Mouse (Mus musculus) hindbrain, embryonic 15.5 days (tissue): ENCODE measurements around the gene Evi2. TPM values are rescaled to one million over a fixed set of nuclear protein-coding genes. Genes with fewer than 3 reads are reported as not detected.

Experiments
- ATAC-seq: fragments of 200-750 bp; cut with Nextera tagmentation; 2 replicates; pipeline ENCODE4 v1.8.0; 2017; ENCODE audit warnings: low read depth, moderate number of reproducible peaks, moderate TSS enrichment; ENCODE audit not compliant: low FRiP score
- H3K27ac ChIP-seq: fragments of 300-500 bp; sonication (generic); replicated peaks from 2 replicates; pipeline ENCODE4 v1.5.1; 2015; ENCODE audit warnings: mild to moderate bottlenecking, inconsistent platforms
- H3K27me3 ChIP-seq: fragments of 300-500 bp; sonication (generic); 2 replicates; pipeline ENCODE4 v1.6.1; 2015; ENCODE audit warnings: control low read depth, inconsistent platforms
- H3K36me3 ChIP-seq: fragments of 300-500 bp; sonication (generic); 2 replicates; pipeline ENCODE4 v1.6.1; 2015; ENCODE audit warnings: control low read depth, inconsistent platforms
- H3K4me1 ChIP-seq: fragments of 300-500 bp; sonication (generic); replicated peaks from 2 replicates; pipeline ENCODE4 v1.6.1; 2015; ENCODE audit warnings: control low read depth, inconsistent platforms
- H3K4me2 ChIP-seq: fragments of 300-500 bp; sonication (generic); 2 replicates; pipeline ENCODE4 v1.6.1; 2015; ENCODE audit warnings: moderate library complexity, mild to moderate bottlenecking, inconsistent platforms
- H3K4me3 ChIP-seq: fragments of 300-500 bp; sonication (generic); 2 replicates; pipeline ENCODE4 v1.5.1; 2015; ENCODE audit warnings: mild to moderate bottlenecking, inconsistent platforms
- H3K9ac ChIP-seq: fragments of 300-500 bp; sonication (generic); 2 replicates; pipeline ENCODE4 v1.6.1; 2015; ENCODE audit warnings: inconsistent platforms
- H3K9me3 ChIP-seq: fragments of 300-500 bp; sonication (generic); 2 replicates; pipeline ENCODE4 v1.6.1; 2016; ENCODE audit warnings: control low read depth, inconsistent platforms
- WGBS: fragments of 180-500 bp; shearing (Covaris S2); methylation state at CpG from one replicate; pipeline ENCODE4 v1.1.7; 2015; 5-methylcytosine and 5-hydroxymethylcytosine counted together
- polyA plus RNA-seq: library from polyadenylated mRNA; unstranded; fragments of >200 nt; fragmentation: Nextera tagmentation; extraction: Ambion mirVana; gene quantifications from 2 replicates; pipeline ENCODE4 v1.2.1, GENCODE M21; 2015

Evi2 gene
- 0.56 and 0.58 TPM in 2 replicates for polyA plus RNA-seq

DNA sequence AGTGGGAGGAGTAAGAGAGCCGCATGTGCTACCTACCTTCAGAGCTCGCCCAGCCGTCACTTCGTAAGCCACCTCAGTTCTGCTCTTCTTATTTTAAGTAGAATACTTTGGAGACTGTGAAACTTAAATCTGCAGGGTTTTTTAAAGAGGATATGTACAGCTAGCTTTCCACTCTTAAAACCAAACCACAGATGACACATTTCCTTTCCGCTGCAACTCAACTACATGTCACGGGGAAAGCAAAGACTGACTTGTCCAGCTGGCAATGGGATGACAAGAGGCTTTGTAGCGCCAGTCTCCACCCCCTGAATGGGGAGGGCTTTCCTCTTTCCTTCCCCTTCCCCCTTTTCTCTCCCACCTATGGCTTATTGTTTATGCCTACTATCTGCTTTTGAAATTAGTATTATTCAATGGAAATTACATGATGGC lies at the start of gene Evi2, which contains the start of gene Evi2a:
Evi2 (minus strand) TSS at position 257 of the 429 bp plus-strand sequence.
Evi2a (minus strand) TSS at position 277 of the 429 bp plus-strand sequence.
- no peak for ATAC-seq
- H3K4me1 ChIP-seq, result peaks cover 8% of the 10 kb centered on the region
- no peak within 1 kb of the TSS for H3K4me3 ChIP-seq
- 83% methylated on average over 7 of the region's 7 CpGs for WGBS
- H3K9me3 ChIP-seq, result no peaks in the 10 kb centered on the region
- H3K36me3 ChIP-seq, result no peaks in the 10 kb centered on the region
- H3K27ac ChIP-seq, result no peak within 1 kb of the TSS
- H3K4me2 ChIP-seq, result no peak within 1 kb of the TSS
- H3K9ac ChIP-seq, result no peak within 1 kb of the TSS
- H3K27me3 ChIP-seq, result no peaks in the 10 kb centered on the region

GRCm38 (mm10) chr11:79577741-79578140 lies 47.4 kb upstream of the Evi2 start:
- H3K36me3 ChIP-seq, result peaks cover 26% of the 10 kb centered on the region
- H3K4me2 ChIP-seq, result no peak overlapping the region
- 58% methylated on average over 5 of the region's 5 CpGs for WGBS
- no peaks in the 10 kb centered on the region for H3K27me3 ChIP-seq
- H3K4me1 ChIP-seq, result no peaks in the 10 kb centered on the region
- no peak overlapping the region for H3K27ac ChIP-seq
- ATAC-seq, result no peak; the same call in 1 of the 2 replicates
- no peaks in the 10 kb centered on the region for H3K9me3 ChIP-seq
- H3K4me3 ChIP-seq, result no peak overlapping the region
- H3K9ac ChIP-seq, result no peak overlapping the region

GRCm38 (mm10) chr11:79575383-79576073 lies 45.1 kb upstream of the Evi2 start:
- no peaks in the 10 kb centered on the region for H3K9me3 ChIP-seq
- no peak overlapping the region for H3K9ac ChIP-seq
- no peak overlapping the region for H3K4me3 ChIP-seq
- no peaks in the 10 kb centered on the region for H3K27me3 ChIP-seq
- H3K4me2 ChIP-seq, result no peak overlapping the region
- ATAC-seq, result no peak
- H3K27ac ChIP-seq, result no peak overlapping the region
- peaks cover 40% of the 10 kb centered on the region for H3K36me3 ChIP-seq
- 86% methylated on average over 14 of the region's 14 CpGs for WGBS
- H3K4me1 ChIP-seq, result no peaks in the 10 kb centered on the region

- WGBS, result 81% methylated on average over 3 of the region's 3 CpGs
- no peak for ATAC-seq
Measured at GRCm38 (mm10) chr11:79573836-79574235, 43.4 kb upstream of the Evi2 start.

DNA sequence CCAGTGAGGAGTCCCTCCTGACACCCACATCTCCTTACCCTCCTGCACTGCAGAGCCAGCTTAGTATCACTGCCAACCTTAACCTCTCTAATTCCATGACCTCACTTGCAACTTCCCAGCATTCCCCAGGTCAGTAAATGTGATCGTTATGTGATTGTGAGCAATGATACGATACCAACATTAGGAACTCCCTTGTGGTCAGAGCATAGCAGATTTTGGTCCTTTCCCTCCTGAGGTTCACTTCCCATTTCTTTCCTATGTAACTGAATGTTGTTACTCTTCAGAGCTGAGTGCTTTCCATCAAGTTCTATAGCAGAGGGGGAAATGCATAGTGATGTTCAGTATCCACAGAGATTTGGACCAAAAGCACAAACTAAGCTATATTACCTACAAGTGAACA lies 39.9 kb upstream of the Evi2 start:
- Histone ChIP-seq H3K36me3 (peaks cover 68% of the 10 kb centered on the region), H3K9ac (no peak overlapping the region), H3K27ac (no peak overlapping the region), H3K27me3 (no peaks in the 10 kb centered on the region), H3K4me2 (no peak overlapping the region), H3K9me3 (no peaks in the 10 kb centered on the region), H3K4me1 (no peaks in the 10 kb centered on the region), H3K4me3 (no peak overlapping the region)
- no peak for ATAC-seq
- 93% methylated on average over 2 of the region's 2 CpGs for WGBS

More at GRCm38 (mm10) chr11:79573836-79574235, 43.4 kb upstream of the Evi2 start:
- Histone ChIP-seq H3K9ac (no peak overlapping the region), H3K4me3 (no peak overlapping the region), H3K4me1 (no peaks in the 10 kb centered on the region), H3K27ac (no peak overlapping the region), H3K9me3 (no peaks in the 10 kb centered on the region), H3K36me3 (peaks cover 54% of the 10 kb centered on the region), H3K4me2 (no peak overlapping the region), H3K27me3 (no peaks in the 10 kb centered on the region)

DNA sequence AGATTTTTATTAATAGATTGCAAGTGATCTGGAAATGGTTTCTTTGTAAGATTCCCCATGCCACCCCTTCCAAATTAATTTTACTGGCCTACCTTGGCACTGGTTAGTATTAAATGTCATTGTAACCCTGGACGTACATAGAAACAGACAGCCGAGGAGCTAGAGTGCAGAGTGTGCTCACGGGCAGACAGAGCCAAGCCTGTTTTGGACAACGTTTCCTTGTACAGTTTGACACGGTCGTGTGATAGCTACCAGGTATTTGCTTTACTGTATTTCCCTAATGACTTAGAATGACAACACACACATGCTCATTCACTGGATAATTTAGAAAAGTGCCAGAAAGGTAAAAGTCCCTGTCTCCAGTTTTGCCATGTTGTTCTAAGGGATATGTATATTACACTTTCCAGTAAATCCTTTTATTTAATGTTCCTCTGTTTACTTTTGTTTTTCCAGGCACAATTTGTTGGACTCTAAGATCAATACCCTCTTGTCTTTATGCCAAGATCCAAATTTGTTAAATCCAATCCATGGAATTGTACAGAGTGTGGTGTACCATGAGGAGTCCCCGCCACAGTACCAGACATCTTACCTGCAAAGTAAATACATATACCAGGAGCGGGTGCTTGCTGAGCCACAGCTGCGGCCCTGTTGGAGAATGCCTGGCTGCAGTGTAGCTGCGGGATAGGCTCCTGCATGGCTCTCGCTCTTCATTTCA lies 38.0 kb upstream of the Evi2 start:
- no peak overlapping the region for H3K27ac ChIP-seq
- H3K27me3 ChIP-seq, result no peaks in the 10 kb centered on the region
- no peak overlapping the region for H3K9ac ChIP-seq
- no peak overlapping the region for H3K4me2 ChIP-seq
- H3K4me1 ChIP-seq, result no peaks in the 10 kb centered on the region
- H3K4me3 ChIP-seq, result no peak overlapping the region
- H3K36me3 ChIP-seq, result peaks cover 69% of the 10 kb centered on the region
- no peaks in the 10 kb centered on the region for H3K9me3 ChIP-seq
- WGBS, result 92% methylated on average over 11 of the region's 11 CpGs
- no peak for ATAC-seq

DNA sequence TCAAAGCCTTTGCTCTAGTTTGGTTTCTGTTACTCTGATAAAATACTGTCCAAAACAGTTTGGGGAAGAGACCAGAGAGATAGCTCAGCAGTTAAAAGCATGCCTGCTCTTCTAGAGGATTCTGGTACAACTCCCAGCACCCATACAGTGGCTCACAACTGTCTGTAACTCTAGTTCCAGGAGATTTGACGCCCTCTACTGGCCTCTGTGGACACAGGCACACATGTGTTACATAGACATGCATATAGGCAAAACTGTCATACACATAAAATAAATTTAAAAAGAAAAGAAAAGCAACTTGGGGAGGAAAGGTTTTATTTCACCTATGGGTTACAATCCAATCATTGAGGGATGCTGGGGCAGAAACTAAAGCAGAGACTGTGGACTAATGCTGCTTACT lies 36.6 kb upstream of the Evi2 start:
- ATAC-seq, result no peak
- no peak overlapping the region for H3K4me3 ChIP-seq
- no peak overlapping the region for H3K9ac ChIP-seq
- H3K4me1 ChIP-seq, result no peaks in the 10 kb centered on the region
- H3K9me3 ChIP-seq, result no peaks in the 10 kb centered on the region
- H3K27me3 ChIP-seq, result no peaks in the 10 kb centered on the region
- H3K36me3 ChIP-seq, result peaks cover 69% of the 10 kb centered on the region
- no peak overlapping the region for H3K27ac ChIP-seq
- whole genome bisulfite sequencing, result 65% methylated on average over 1 of the region's 1 CpGs
- H3K4me2 ChIP-seq, result no peak overlapping the region

DNA sequence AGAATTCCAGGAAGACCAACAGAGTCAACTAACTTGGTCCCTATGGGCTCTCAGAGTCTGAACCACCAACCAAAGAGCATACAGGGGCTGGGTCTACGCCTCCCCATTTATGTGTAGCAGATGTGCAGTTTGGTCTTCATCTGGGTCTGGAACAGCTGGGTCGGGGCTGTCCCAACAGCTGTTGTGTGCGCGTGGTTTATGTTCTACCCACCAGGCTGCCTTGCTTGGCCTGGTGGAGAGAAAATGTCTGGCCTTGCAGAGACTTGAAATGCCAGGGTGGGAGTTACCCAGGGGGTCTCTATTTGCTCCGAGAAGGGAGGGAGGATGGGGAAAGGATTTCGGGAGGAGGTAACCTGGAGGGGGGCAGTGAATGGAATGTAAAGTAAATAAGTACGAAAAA lies 33.1 kb upstream of the Evi2 start:
- H3K36me3 ChIP-seq, result peaks cover 63% of the 10 kb centered on the region
- ATAC-seq, result no peak

GRCm38 (mm10) chr11:79560536-79560935 lies 30.1 kb upstream of the Evi2 start:
- Histone ChIP-seq H3K9me3 (no peaks in the 10 kb centered on the region), H3K9ac (no peak overlapping the region), H3K4me2 (no peak overlapping the region), H3K27me3 (no peaks in the 10 kb centered on the region), H3K4me1 (no peaks in the 10 kb centered on the region), H3K27ac (no peak overlapping the region), H3K36me3 (peaks cover 58% of the 10 kb centered on the region), H3K4me3 (no peak overlapping the region)
- 92% methylated on average over 4 of the region's 4 CpGs for WGBS
- no peak for ATAC-seq

More for the DNA sequence above, 33.1 kb upstream of the Evi2 start:
- Histone ChIP-seq H3K4me3 (no peak overlapping the region), H3K9ac (no peak overlapping the region), H3K9me3 (no peaks in the 10 kb centered on the region), H3K27me3 (no peaks in the 10 kb centered on the region), H3K27ac (no peak overlapping the region), H3K4me2 (no peak overlapping the region), H3K4me1 (no peaks in the 10 kb centered on the region)
- WGBS, result 93% methylated on average over 7 of the region's 7 CpGs

GRCm38 (mm10) chr11:79552622-79553021 lies 22.2 kb upstream of the Evi2 start:
- no peak overlapping the region for H3K4me2 ChIP-seq
- H3K9me3 ChIP-seq, result no peaks in the 10 kb centered on the region
- no peak overlapping the region for H3K27ac ChIP-seq
- 100% methylated on average over 1 of the region's 1 CpGs for WGBS
- H3K4me1 ChIP-seq, result no peaks in the 10 kb centered on the region
- H3K4me3 ChIP-seq, result no peak overlapping the region
- no peak for ATAC-seq
- H3K9ac ChIP-seq, result no peak overlapping the region
- H3K36me3 ChIP-seq, result peaks cover 80% of the 10 kb centered on the region
- H3K27me3 ChIP-seq, result no peaks in the 10 kb centered on the region

- 97% methylated on average over 3 of the region's 3 CpGs for WGBS
- Histone ChIP-seq H3K4me1 (peaks cover 8% of the 10 kb centered on the region), H3K27me3 (no peaks in the 10 kb centered on the region), H3K4me3 (no peak overlapping the region), H3K4me2 (no peak overlapping the region), H3K9ac (no peak overlapping the region), H3K9me3 (no peaks in the 10 kb centered on the region), H3K36me3 (peaks cover 23% of the 10 kb centered on the region), H3K27ac (no peak overlapping the region)
- ATAC-seq, result no peak
Measured at GRCm38 (mm10) chr11:79536293-79536692, 5.9 kb upstream of the Evi2 start.

GRCm38 (mm10) chr11:79535554-79535953 lies 5.2 kb upstream of the Evi2 start:
- H3K4me2 ChIP-seq, result no peak overlapping the region
- no peak for ATAC-seq
- WGBS, result 94% methylated on average over 4 of the region's 4 CpGs
- peaks cover 18% of the 10 kb centered on the region for H3K36me3 ChIP-seq
- H3K27me3 ChIP-seq, result no peaks in the 10 kb centered on the region
- no peaks in the 10 kb centered on the region for H3K9me3 ChIP-seq
- peaks cover 8% of the 10 kb centered on the region for H3K4me1 ChIP-seq
- H3K4me3 ChIP-seq, result no peak overlapping the region
- no peak overlapping the region for H3K9ac ChIP-seq
- no peak overlapping the region for H3K27ac ChIP-seq
